8 mouse cellular contexts compared by ENCODE assay signal in the genomic region with DNA sequence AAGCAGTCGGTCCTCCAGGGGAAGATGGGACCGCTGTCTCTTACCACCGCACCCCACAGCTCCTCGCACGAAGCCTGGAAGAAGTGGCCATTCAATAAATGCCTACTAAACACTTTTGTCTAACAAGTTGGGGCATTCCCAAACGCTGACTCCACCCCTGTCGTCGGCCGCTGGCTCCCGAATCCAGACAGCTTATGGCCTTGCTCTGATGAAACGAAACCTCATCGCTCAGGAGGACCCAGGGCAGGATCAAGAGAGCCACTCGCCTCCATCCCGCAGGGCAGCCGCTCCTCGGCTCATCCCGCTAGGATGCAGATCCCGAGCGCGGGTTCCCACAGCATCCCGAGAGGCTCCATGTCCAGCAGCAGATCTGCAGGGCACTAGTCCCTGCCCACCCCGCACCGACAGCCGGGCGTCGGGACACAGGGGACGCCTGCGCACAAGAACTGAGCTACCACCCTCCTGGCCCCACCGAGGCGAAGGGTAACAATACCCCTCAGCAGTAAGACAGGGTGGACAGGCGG. TPM values are rescaled to one million over a fixed set of nuclear protein-coding genes. Genes with fewer than 3 reads are reported as not detected.
DNase-seq lines count a peak whose midpoint lies in the region; ATAC-seq lines count a peak whose summit lies in the region.

No protein-coding gene starts in this region.

- peaks cover 1% of the 10 kb centered on the region for H3K36me3 ChIP-seq in erythroblast, embryonic 14.5 days (ENCODE audit: control insufficient read depth)
- H3K36me3 ChIP-seq in liver, embryonic 12.5 days = no peaks in the 10 kb centered on the region
- H3K36me3 ChIP-seq in neural tube, embryonic 12.5 days = no peaks in the 10 kb centered on the region

- peak; percentile 77 to 80 for DNase-seq in kidney, adult 8-10 months
- DNase-seq in kidney, postnatal 14 days = no peak
- peak; percentile 78 for DNase-seq in ZHBTc4 (ENCODE audit: low read depth, low spot score)
- peak; percentile 51 for DNase-seq in heart, postnatal 25 days (ENCODE audit: low spot score)
- no peak for DNase-seq in thymus, postnatal 10 days (ENCODE audit: low spot score in 2 of 2)

- no peaks in the 10 kb centered on the region for H3K27me3 ChIP-seq in erythroblast, embryonic 14.5 days (ENCODE audit: control insufficient read depth)
- H3K27me3 ChIP-seq in liver, embryonic 12.5 days (replicated peaks) = no peaks in the 10 kb centered on the region
- H3K27me3 ChIP-seq in neural tube, embryonic 12.5 days (replicated peaks) = no peaks in the 10 kb centered on the region

- intact Hi-C loops in heart, postnatal 25 days (cut with DNase I) = loop anchor here (5.0 to 10.0 kb wide), 3 partner anchors 39 to 523 kb away; a partner anchor contains a TSS

- H3K4me1 ChIP-seq in erythroblast, embryonic 14.5 days (ENCODE audit: control insufficient read depth) = peaks cover 47% of the 10 kb centered on the region
- peaks cover 44% of the 10 kb centered on the region for H3K4me1 ChIP-seq in liver, embryonic 12.5 days
- H3K4me1 ChIP-seq in neural tube, embryonic 12.5 days = peaks cover 22% of the 10 kb centered on the region

- H3K4me3 ChIP-seq in erythroblast, embryonic 14.5 days (replicated peaks) = peak overlapping the region; percentile 99
- H3K4me3 ChIP-seq in liver, embryonic 12.5 days = peak overlapping the region; percentile 92
- peak overlapping the region; percentile 76 for H3K4me3 ChIP-seq in neural tube, embryonic 12.5 days

- H3K9me3 ChIP-seq in erythroblast, embryonic 14.5 days (ENCODE audit: control insufficient read depth, low read length) = no peaks in the 10 kb centered on the region
- no peaks in the 10 kb centered on the region for H3K9me3 ChIP-seq in liver, embryonic 12.5 days (replicated peaks)
- no peaks in the 10 kb centered on the region for H3K9me3 ChIP-seq in neural tube, embryonic 12.5 days

- peak overlapping the region; percentile 78 for H3K4me2 ChIP-seq in liver, embryonic 12.5 days
- H3K4me2 ChIP-seq in neural tube, embryonic 12.5 days (replicated peaks) = peak overlapping the region; percentile 73

- peak overlapping the region; percentile 95 for H3K9ac ChIP-seq in liver, embryonic 12.5 days
- H3K9ac ChIP-seq in neural tube, embryonic 12.5 days = peak overlapping the region; percentile 85

- ATAC-seq in liver, embryonic 12.5 days = peak; percentile 0; the same call in 1 of the 2 replicates
- ATAC-seq in neural tube, embryonic 12.5 days (ENCODE audit: low FRiP score, low read depth) = peak; percentile 80

- H3K27ac ChIP-seq in liver, embryonic 12.5 days = peak overlapping the region; percentile 99
- peak overlapping the region; percentile 86 for H3K27ac ChIP-seq in neural tube, embryonic 12.5 days

- 0% methylated on average over 31 of the region's 31 CpGs for WGBS in liver, embryonic 12.5 days (ENCODE audit: insufficient replicate concordance)
- WGBS in neural tube, embryonic 12.5 days = under 1% methylated on average over 31 of the region's 31 CpGs

RNA-seq across cellular contexts. Expression of a gene that starts 0.6 kb away (rescaled TPM):
- polyA plus RNA-seq in erythroblast, embryonic 14.5 days (2012) = 0.09 and 0.11 TPM in 2 replicates
- 1 to 10 TPM; 6.3 to 6.7 TPM for total RNA-seq in heart, postnatal 25 days (2021)
- 8.3 TPM in 2 replicates for polyA plus RNA-seq in liver, embryonic 12.5 days (2016; fragmentation: Nextera tagmentation; extraction: Ambion mirVana)
- 43.6 and 46.2 TPM in 2 replicates for polyA plus RNA-seq in neural tube, embryonic 12.5 days (2016; fragmentation: Nextera tagmentation; extraction: Ambion mirVana)

RNA-seq across cellular contexts. Expression of a gene that starts 6.7 kb away (rescaled TPM):
- 0.02 and 0.31 TPM in 2 replicates for polyA plus RNA-seq in erythroblast, embryonic 14.5 days (2012)
- total RNA-seq in heart, postnatal 25 days (2021) = 10 to 100 TPM; 19.4 to 26.6 TPM
- polyA plus RNA-seq in liver, embryonic 12.5 days (2016; fragmentation: Nextera tagmentation; extraction: Ambion mirVana) = 40.7 and 44.9 TPM in 2 replicates
- polyA plus RNA-seq in neural tube, embryonic 12.5 days (2016; fragmentation: Nextera tagmentation; extraction: Ambion mirVana) = 43.7 and 47.5 TPM in 2 replicates

RNA-seq across cellular contexts. Expression of a gene that starts 30.4 kb away (rescaled TPM):
- polyA plus RNA-seq in erythroblast, embryonic 14.5 days (2012) = 3.9 and 6.0 TPM in 2 replicates
- 10 to 100 TPM; 38.5 to 39.5 TPM for total RNA-seq in heart, postnatal 25 days (2021)
- polyA plus RNA-seq in liver, embryonic 12.5 days (2016; fragmentation: Nextera tagmentation; extraction: Ambion mirVana) = 94.2 and 98.6 TPM in 2 replicates
- 38.9 and 39.1 TPM in 2 replicates for polyA plus RNA-seq in neural tube, embryonic 12.5 days (2016; fragmentation: Nextera tagmentation; extraction: Ambion mirVana)

Comparison
In these comparisons a context has a peak if more than half of its experiments do, and no peak if none do; other contexts are left out.
1. DNase-seq: peak in kidney, adult 8-10 months (2 of 2), ZHBTc4 (single experiment) and heart, postnatal 25 days (single experiment); none in kidney, postnatal 14 days (single experiment) and thymus, postnatal 10 days (0 of 2).
2. RNA of a gene that starts 6.7 kb away (polyA plus RNA-seq): 43.7 to 47.5 TPM in neural tube, embryonic 12.5 days and 40.7 to 44.9 TPM in liver, embryonic 12.5 days; 0.02 to 0.31 TPM in erythroblast, embryonic 14.5 days; every median in the first group is over 10 times any median in the second.
3. Peak in every context shown above with its lines, with median percentiles within 50 percentile points of each other: H3K4me3 ChIP-seq.